ENCODE assay signal across 18 mouse cellular contexts in genomic region chr11:28484083-28484729, GRCm38 (mm10).
A peak's percentile ranks its signal among the peaks of the same experiment; 100 is the strongest.
DNase-seq lines count a peak whose midpoint lies in the region; ATAC-seq lines count a peak whose summit lies in the region.
"Had no signal": no experiment of that assay in that cellular context is flagged by ENCODE, and none has a peak within 500 bp of the region (broad histone marks: within the 10 kb centered on the region; RNA-seq: fewer than 3 reads in every experiment).

No protein-coding gene starts in this region.

- DNase-seq in kidney, postnatal 10 days = peak; percentile 4
- DNase-seq in spleen, postnatal 10 days (ENCODE audit: low spot score in 2 of 2) = no peak
- DNase-seq in kidney, adult 8-10 months = no peak
- DNase-seq in cerebellum, adult 9-11 months = no peak
- DNase-seq: cerebellum, adult 11-12 months; gastrocnemius, postnatal 25 days; heart, postnatal 4 days; kidney, adult 11 months; kidney, postnatal 4 days; lung, postnatal 14 days; thymus, postnatal 4 days had no signal

- no peak overlapping the region for H3K4me3 ChIP-seq in kidney, embryonic 15.5 days (replicated peaks)
- H3K4me3 ChIP-seq in forebrain, embryonic 13.5 days = no peak overlapping the region
- no peak overlapping the region for H3K4me3 ChIP-seq in hindbrain, embryonic 16.5 days (ENCODE audit: low read length)
- H3K4me3 ChIP-seq in neural tube, embryonic 14.5 days (ENCODE audit: low read depth, low read length) = no peak overlapping the region
- H3K4me3 ChIP-seq: heart, embryonic 12.5 days had no signal

- no peak for ATAC-seq in kidney, embryonic 15.5 days (replicated peaks; ENCODE audit: low FRiP score)
- ATAC-seq in forebrain, embryonic 13.5 days = peak; percentile 68
- peak; percentile 69 for ATAC-seq in hindbrain, embryonic 16.5 days
- peak; percentile 80; the same call in 1 of the 2 replicates for ATAC-seq in neural tube, embryonic 14.5 days (ENCODE audit: low read depth)
- ATAC-seq: activated CD4-positive, CD25-positive, alpha-beta regulatory T cell, adult 4 months had no signal

- 32% methylated on average over 4 of the region's 4 CpGs for WGBS in kidney, embryonic 15.5 days
- 13% methylated on average over 4 of the region's 4 CpGs for WGBS in forebrain, embryonic 13.5 days
- 26% methylated on average over 4 of the region's 4 CpGs for WGBS in hindbrain, embryonic 16.5 days
- WGBS in neural tube, embryonic 14.5 days = 38% methylated on average over 4 of the region's 4 CpGs

- H3K27ac ChIP-seq in kidney, embryonic 15.5 days = no peak overlapping the region
- 0 out of 2 replicates have a peak overlapping the region, but pooled peaks have one; percentile 19 for H3K27ac ChIP-seq in forebrain, embryonic 13.5 days
- peak overlapping the region; percentile 54; the same call in 1 of the 2 replicates for H3K27ac ChIP-seq in hindbrain, embryonic 16.5 days (ENCODE audit: low read depth, low read length)
- H3K27ac ChIP-seq in neural tube, embryonic 14.5 days (ENCODE audit: low read depth, low read length) = 0 out of 2 replicates have a peak overlapping the region, but pooled peaks have one; percentile 34
- H3K27ac ChIP-seq: liver, embryonic 14.5 days had no signal

- H3K9ac ChIP-seq in kidney, embryonic 15.5 days = no peak overlapping the region
- H3K9ac ChIP-seq in forebrain, embryonic 13.5 days = no peak overlapping the region
- H3K9ac ChIP-seq in hindbrain, embryonic 16.5 days (ENCODE audit: low read depth, low read length) = no peak overlapping the region
- no peak overlapping the region for H3K9ac ChIP-seq in neural tube, embryonic 14.5 days (replicated peaks; ENCODE audit: low read depth, low read length)
- H3K9ac ChIP-seq: heart, embryonic 12.5 days; liver, embryonic 14.5 days had no signal

- H3K9me3 ChIP-seq in kidney, embryonic 15.5 days (replicated peaks) = no peaks in the 10 kb centered on the region
- no peaks in the 10 kb centered on the region for H3K9me3 ChIP-seq in forebrain, embryonic 13.5 days (replicated peaks)
- no peaks in the 10 kb centered on the region for H3K9me3 ChIP-seq in hindbrain, embryonic 16.5 days (ENCODE audit: control insufficient read depth, low read length)
- H3K9me3 ChIP-seq in neural tube, embryonic 14.5 days (ENCODE audit: control insufficient read depth, low read length) = no peaks in the 10 kb centered on the region
- H3K9me3 ChIP-seq: heart, embryonic 12.5 days had no signal

- no peaks in the 10 kb centered on the region; the same call in 1 of the 2 replicates for H3K4me1 ChIP-seq in kidney, embryonic 15.5 days
- 0 out of 2 replicates have a peak, but pooled peaks cover 7% of the 10 kb centered on the region for H3K4me1 ChIP-seq in forebrain, embryonic 13.5 days
- peaks cover 3% of the 10 kb centered on the region for H3K4me1 ChIP-seq in hindbrain, embryonic 16.5 days (ENCODE audit: control insufficient read depth, insufficient read depth, low read depth, low read length)
- no peaks in the 10 kb centered on the region for H3K4me1 ChIP-seq in neural tube, embryonic 14.5 days (ENCODE audit: control insufficient read depth, insufficient read depth, low read length)
- H3K4me1 ChIP-seq: heart, embryonic 12.5 days had no signal

- H3K27me3 ChIP-seq in kidney, embryonic 15.5 days = no peaks in the 10 kb centered on the region
- no peaks in the 10 kb centered on the region for H3K27me3 ChIP-seq in forebrain, embryonic 13.5 days
- H3K27me3 ChIP-seq in hindbrain, embryonic 16.5 days (replicated peaks; ENCODE audit: control insufficient read depth, insufficient read depth, low read length) = no peaks in the 10 kb centered on the region
- no peaks in the 10 kb centered on the region for H3K27me3 ChIP-seq in neural tube, embryonic 14.5 days (ENCODE audit: control insufficient read depth, insufficient read depth, low read length)
- H3K27me3 ChIP-seq: heart, embryonic 12.5 days had no signal

- H3K36me3 ChIP-seq in kidney, embryonic 15.5 days = no peaks in the 10 kb centered on the region
- H3K36me3 ChIP-seq in forebrain, embryonic 13.5 days (ENCODE audit: poor library complexity, severe bottlenecking) = no peaks in the 10 kb centered on the region
- no peaks in the 10 kb centered on the region for H3K36me3 ChIP-seq in hindbrain, embryonic 16.5 days (ENCODE audit: control insufficient read depth, insufficient read depth, low read length)
- H3K36me3 ChIP-seq in neural tube, embryonic 14.5 days (ENCODE audit: control insufficient read depth, insufficient read depth, low read length) = no peaks in the 10 kb centered on the region
- H3K36me3 ChIP-seq: heart, embryonic 12.5 days had no signal

- H3K4me2 ChIP-seq in kidney, embryonic 15.5 days = no peak overlapping the region
- H3K4me2 ChIP-seq in forebrain, embryonic 13.5 days = no peak overlapping the region
- no peak overlapping the region for H3K4me2 ChIP-seq in hindbrain, embryonic 16.5 days (ENCODE audit: low read length)
- H3K4me2 ChIP-seq in neural tube, embryonic 14.5 days (ENCODE audit: low read depth, low read length) = no peak overlapping the region
- H3K4me2 ChIP-seq: heart, embryonic 12.5 days had no signal
